Mouse (Mus musculus): Measurements from ENCODE around the gene Dennd1a. TPM values are rescaled to one million over a fixed set of nuclear protein-coding genes. Genes with fewer than 3 reads are reported as not detected.

Gene Dennd1a
- polyA plus RNA-seq, 1 experiment = 44.5 TPM

- peaks cover 3% of the 10 kb centered on the region; the same call in 1 of the 2 replicates for H3K4me1 ChIP-seq (ENCODE audit: control insufficient read depth, insufficient read depth, low read length)
- H3K4me3 ChIP-seq (ENCODE audit: insufficient read depth, low read length) = no peak overlapping the region
- TF ChIP-seq CTCF (IDR thresholded peaks at IDR 0.05; ENCODE audit: extremely low read depth, insufficient read depth, low read length) (no peak), POLR2A (IDR thresholded peaks at IDR 0.05; ENCODE audit: extremely low read depth, insufficient read depth, low read length) (no peak)
- no peak overlapping the region for H3K27ac ChIP-seq (ENCODE audit: insufficient read depth, low read length)
Measured at GRCm38 (mm10) chr2:37926133-37926503, 361.1 kb downstream of the Dennd1a start.

GRCm38 (mm10) chr2:37925413-37926132 lies 361.6 kb downstream of the Dennd1a start:
- H3K4me1 ChIP-seq (ENCODE audit: control insufficient read depth, insufficient read depth, low read length) = peaks cover 3% of the 10 kb centered on the region; the same call in 1 of the 2 replicates
- H3K4me3 ChIP-seq (ENCODE audit: insufficient read depth, low read length) = no peak overlapping the region
- TF ChIP-seq POLR2A (IDR thresholded peaks at IDR 0.05; ENCODE audit: extremely low read depth, insufficient read depth, low read length) (no peak), CTCF (IDR thresholded peaks at IDR 0.05; ENCODE audit: extremely low read depth, insufficient read depth, low read length) (peak; percentile 91)
- H3K27ac ChIP-seq (ENCODE audit: insufficient read depth, low read length) = no peak overlapping the region

GRCm38 (mm10) chr2:37908721-37909506 lies 378.3 kb downstream of the Dennd1a start:
- Histone ChIP-seq H3K4me1 (ENCODE audit: control insufficient read depth, insufficient read depth, low read length) (peaks cover 4% of the 10 kb centered on the region), H3K27ac (ENCODE audit: insufficient read depth, low read length) (no peak overlapping the region), H3K4me3 (ENCODE audit: insufficient read depth, low read length) (no peak overlapping the region)
- TF ChIP-seq CTCF (IDR thresholded peaks at IDR 0.05; ENCODE audit: extremely low read depth, insufficient read depth, low read length) = no peak
- TF ChIP-seq POLR2A (IDR thresholded peaks at IDR 0.05; ENCODE audit: extremely low read depth, insufficient read depth, low read length) = no peak

GRCm38 (mm10) chr2:37908296-37908695 lies 378.9 kb downstream of the Dennd1a start:
- Histone ChIP-seq H3K27ac (ENCODE audit: insufficient read depth, low read length) (no peak overlapping the region), H3K4me3 (ENCODE audit: insufficient read depth, low read length) (no peak overlapping the region), H3K4me1 (ENCODE audit: control insufficient read depth, insufficient read depth, low read length) (peaks cover 4% of the 10 kb centered on the region)
- TF ChIP-seq POLR2A (IDR thresholded peaks at IDR 0.05; ENCODE audit: extremely low read depth, insufficient read depth, low read length) = no peak
- no peak for TF ChIP-seq CTCF (IDR thresholded peaks at IDR 0.05; ENCODE audit: extremely low read depth, insufficient read depth, low read length)

- Histone ChIP-seq H3K4me1 (ENCODE audit: control insufficient read depth, insufficient read depth, low read length) (peaks cover 4% of the 10 kb centered on the region), H3K27ac (ENCODE audit: insufficient read depth, low read length) (peak overlapping the region; percentile 54; the same call in 1 of the 2 replicates), H3K4me3 (ENCODE audit: insufficient read depth, low read length) (no peak overlapping the region)
- no peak for TF ChIP-seq POLR2A (IDR thresholded peaks at IDR 0.05; ENCODE audit: extremely low read depth, insufficient read depth, low read length)
- TF ChIP-seq CTCF (IDR thresholded peaks at IDR 0.05; ENCODE audit: extremely low read depth, insufficient read depth, low read length) = no peak
Measured at GRCm38 (mm10) chr2:37906261-37906660, 380.9 kb downstream of the Dennd1a start.

- Histone ChIP-seq H3K4me1 (ENCODE audit: control insufficient read depth, insufficient read depth, low read length) (peaks cover 3% of the 10 kb centered on the region), H3K27ac (ENCODE audit: insufficient read depth, low read length) (no peak overlapping the region), H3K4me3 (ENCODE audit: insufficient read depth, low read length) (no peak overlapping the region)
- TF ChIP-seq CTCF (IDR thresholded peaks at IDR 0.05; ENCODE audit: extremely low read depth, insufficient read depth, low read length) (no peak), POLR2A (IDR thresholded peaks at IDR 0.05; ENCODE audit: extremely low read depth, insufficient read depth, low read length) (no peak)
Measured at GRCm38 (mm10) chr2:37903286-37903685, 383.9 kb downstream of the Dennd1a start.

- Histone ChIP-seq H3K4me1 (ENCODE audit: control insufficient read depth, insufficient read depth, low read length) (no peaks in the 10 kb centered on the region), H3K4me3 (ENCODE audit: insufficient read depth, low read length) (no peak overlapping the region), H3K27ac (ENCODE audit: insufficient read depth, low read length) (no peak overlapping the region)
- no peak for TF ChIP-seq POLR2A (IDR thresholded peaks at IDR 0.05; ENCODE audit: extremely low read depth, insufficient read depth, low read length)
- TF ChIP-seq CTCF (IDR thresholded peaks at IDR 0.05; ENCODE audit: extremely low read depth, insufficient read depth, low read length) = no peak
Measured at GRCm38 (mm10) chr2:37883214-37883613, 404.0 kb downstream of the Dennd1a start.

- H3K4me1 ChIP-seq (ENCODE audit: control insufficient read depth, insufficient read depth, low read length) = peaks cover 4% of the 10 kb centered on the region; the same call in 1 of the 2 replicates
- no peak overlapping the region for H3K27ac ChIP-seq (ENCODE audit: insufficient read depth, low read length)
- TF ChIP-seq CTCF (IDR thresholded peaks at IDR 0.05; ENCODE audit: extremely low read depth, insufficient read depth, low read length) = no peak
- TF ChIP-seq POLR2A (IDR thresholded peaks at IDR 0.05; ENCODE audit: extremely low read depth, insufficient read depth, low read length) = no peak
- H3K4me3 ChIP-seq (ENCODE audit: insufficient read depth, low read length) = no peak overlapping the region
Measured at GRCm38 (mm10) chr2:37881262-37881913, 405.8 kb downstream of the Dennd1a start.

- H3K4me1 ChIP-seq (ENCODE audit: control insufficient read depth, insufficient read depth, low read length) = peaks cover 4% of the 10 kb centered on the region; the same call in 1 of the 2 replicates
- no peak overlapping the region for H3K27ac ChIP-seq (ENCODE audit: insufficient read depth, low read length)
- TF ChIP-seq CTCF (IDR thresholded peaks at IDR 0.05; ENCODE audit: extremely low read depth, insufficient read depth, low read length) (no peak), POLR2A (IDR thresholded peaks at IDR 0.05; ENCODE audit: extremely low read depth, insufficient read depth, low read length) (no peak)
- H3K4me3 ChIP-seq (ENCODE audit: insufficient read depth, low read length) = no peak overlapping the region
Measured at GRCm38 (mm10) chr2:37879697-37880096, 407.5 kb downstream of the Dennd1a start.
